Mouse (Mus musculus) midbrain, embryonic 12.5 days (tissue): ENCODE results near the gene Coro1b. TPM values are rescaled to one million over a fixed set of nuclear protein-coding genes. Genes with fewer than 3 reads are reported as not detected.

Source experiments
- ATAC-seq: fragments of 200-750 bp; cut with Nextera tagmentation; 2 replicates; pipeline ENCODE4 v1.8.0; 2017; ENCODE audit warnings: low read depth, moderate TSS enrichment, moderate library complexity; ENCODE audit not compliant: low FRiP score
- H3K27ac ChIP-seq: fragments of 300-500 bp; sonication (generic); replicated peaks from 2 replicates; pipeline ENCODE4 v1.5.1; 2016; ENCODE audit warnings: mild to moderate bottlenecking
- H3K27me3 ChIP-seq: fragments of 300-500 bp; sonication (generic); 2 replicates; pipeline ENCODE4 v1.6.1; 2016; ENCODE audit warnings: mild to moderate bottlenecking
- H3K36me3 ChIP-seq: fragments of 300-500 bp; sonication (generic); 2 replicates; pipeline ENCODE4 v1.6.1; 2016
- H3K4me1 ChIP-seq: fragments of 300-500 bp; sonication (generic); 2 replicates; pipeline ENCODE4 v1.6.1; 2016
- H3K4me2 ChIP-seq: fragments of 300-500 bp; sonication (generic); replicated peaks from 2 replicates; pipeline ENCODE4 v1.6.1; 2016; ENCODE audit warnings: mild to moderate bottlenecking, moderate library complexity
- H3K4me3 ChIP-seq: fragments of 300-500 bp; sonication (generic); 2 replicates; pipeline ENCODE4 v1.5.1; 2016; ENCODE audit warnings: mild to moderate bottlenecking
- H3K9ac ChIP-seq: fragments of 300-500 bp; sonication (generic); replicated peaks from 2 replicates; pipeline ENCODE4 v1.6.1; 2016; ENCODE audit warnings: mild to moderate bottlenecking, moderate library complexity
- H3K9me3 ChIP-seq: fragments of 300-500 bp; sonication (generic); 2 replicates; pipeline ENCODE4 v1.6.1; 2016; ENCODE audit warnings: mild to moderate bottlenecking
- WGBS: fragments of 180-500 bp; shearing (Covaris S2); methylation state at CpG from one replicate; pipeline ENCODE4 v1.1.7; 2016; 5-methylcytosine and 5-hydroxymethylcytosine counted together
- polyA plus RNA-seq: library from polyadenylated mRNA; unstranded; fragments of >200 nt; fragmentation: Nextera tagmentation; extraction: Ambion mirVana; gene quantifications from 2 replicates; pipeline ENCODE4 v1.2.1, GENCODE M21; 2016

Coro1b gene
- polyA plus RNA-seq, 1 experiment from 2014 or later, result 133 TPM

- no peak overlapping the region for H3K4me2 ChIP-seq
- peaks cover 62% of the 10 kb centered on the region for H3K36me3 ChIP-seq
- H3K9ac ChIP-seq, result no peak overlapping the region
- no peaks in the 10 kb centered on the region for H3K9me3 ChIP-seq
- no peaks in the 10 kb centered on the region for H3K4me1 ChIP-seq
- WGBS, result 96% methylated on average over 26 of the region's 26 CpGs
- no peak overlapping the region for H3K4me3 ChIP-seq
- no peak overlapping the region for H3K27ac ChIP-seq
- H3K27me3 ChIP-seq, result no peaks in the 10 kb centered on the region
- ATAC-seq, result no peak
Measured at GRCm38 (mm10) chr19:4112063-4112960, 36.1 kb upstream of the Coro1b start.

- no peaks in the 10 kb centered on the region for H3K4me1 ChIP-seq
- ATAC-seq, result no peak
- no peaks in the 10 kb centered on the region for H3K9me3 ChIP-seq
- H3K4me3 ChIP-seq, result no peak overlapping the region
- no peak overlapping the region for H3K4me2 ChIP-seq
- 80% methylated on average over 13 of the region's 13 CpGs for WGBS
- H3K27ac ChIP-seq, result no peak overlapping the region
- no peak overlapping the region for H3K9ac ChIP-seq
- no peaks in the 10 kb centered on the region for H3K27me3 ChIP-seq
- H3K36me3 ChIP-seq, result peaks cover 65% of the 10 kb centered on the region
Measured at GRCm38 (mm10) chr19:4113186-4113805, 35.1 kb upstream of the Coro1b start.

DNA sequence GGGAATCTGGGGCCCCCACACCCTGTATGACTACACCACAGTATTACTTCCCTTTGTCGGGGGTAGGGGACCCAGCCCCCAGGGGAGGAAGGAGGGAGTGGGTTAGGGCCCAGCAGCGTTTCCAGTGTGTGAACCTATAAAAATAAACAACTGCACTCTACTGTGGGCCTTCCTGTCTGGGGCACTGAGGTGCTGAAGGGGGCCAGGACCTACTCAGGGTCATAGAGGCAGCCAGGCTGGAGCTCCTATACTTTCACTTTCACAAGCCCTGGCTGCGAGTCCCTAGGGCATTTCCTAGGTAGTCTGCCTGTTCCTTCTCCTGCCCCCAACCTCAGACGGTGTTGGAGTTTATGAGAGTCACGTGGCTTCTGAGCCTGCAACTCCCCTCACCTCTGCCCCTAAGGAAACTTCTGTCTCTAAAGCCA is 34.6 kb upstream of the Coro1b start:
- no peak for ATAC-seq
- no peak overlapping the region for H3K4me3 ChIP-seq
- H3K27me3 ChIP-seq, result no peaks in the 10 kb centered on the region
- no peaks in the 10 kb centered on the region for H3K4me1 ChIP-seq
- H3K4me2 ChIP-seq, result no peak overlapping the region
- no peak overlapping the region for H3K9ac ChIP-seq
- no peaks in the 10 kb centered on the region for H3K9me3 ChIP-seq
- H3K27ac ChIP-seq, result no peak overlapping the region
- peaks cover 62% of the 10 kb centered on the region for H3K36me3 ChIP-seq
- 68% methylated on average over 5 of the region's 5 CpGs for WGBS

DNA sequence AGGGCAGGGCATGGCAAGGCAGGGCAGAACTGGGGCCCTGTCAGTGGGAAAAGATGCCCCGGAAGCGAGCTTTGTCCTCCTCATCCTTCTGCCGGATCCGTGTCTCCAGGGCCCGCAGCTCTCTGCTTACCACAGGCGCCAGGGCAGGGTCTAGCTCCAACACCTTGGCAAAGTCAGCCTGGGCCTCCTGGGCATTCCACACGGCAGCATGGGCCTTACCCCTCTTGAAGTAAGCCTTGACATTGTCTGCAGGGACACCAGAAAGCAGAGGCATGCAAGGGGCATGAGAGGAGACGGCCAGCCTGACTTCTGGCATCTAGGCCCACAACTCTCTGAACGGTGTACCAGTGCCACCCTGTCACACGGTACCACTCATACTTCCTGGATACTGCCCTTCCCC is 33.9 kb upstream of the Coro1b start:
- Histone ChIP-seq H3K4me2 (no peak overlapping the region), H3K4me3 (no peak overlapping the region), H3K9me3 (no peaks in the 10 kb centered on the region), H3K27me3 (no peaks in the 10 kb centered on the region), H3K4me1 (no peaks in the 10 kb centered on the region), H3K27ac (no peak overlapping the region), H3K9ac (no peak overlapping the region), H3K36me3 (peaks cover 62% of the 10 kb centered on the region)
- ATAC-seq, result no peak
- WGBS, result 92% methylated on average over 10 of the region's 10 CpGs

DNA sequence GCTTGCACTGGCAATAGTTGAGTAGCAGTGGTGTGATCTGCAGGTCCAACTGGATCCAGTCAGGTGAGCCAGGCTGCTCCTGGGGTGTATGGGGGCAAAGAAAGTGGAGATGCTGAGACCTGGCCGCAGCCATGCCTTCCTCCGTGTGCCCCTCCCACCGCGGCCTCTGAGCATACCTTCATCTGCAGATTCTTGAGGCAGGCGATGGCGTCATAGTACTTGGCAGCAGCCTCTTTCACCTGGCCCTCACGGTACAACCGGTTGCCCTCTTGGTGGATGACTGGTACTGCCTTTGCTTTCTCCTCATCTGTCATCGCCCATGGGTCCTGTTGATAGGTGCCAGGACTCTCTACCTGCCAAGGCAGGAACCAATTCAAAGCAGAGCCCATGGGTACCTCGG is 33.3 kb upstream of the Coro1b start:
- 93% methylated on average over 10 of the region's 10 CpGs for WGBS
- H3K4me1 ChIP-seq, result peaks cover under 1% of the 10 kb centered on the region; the same call in 1 of the 2 replicates
- no peak overlapping the region for H3K9ac ChIP-seq
- H3K27me3 ChIP-seq, result peaks cover 2% of the 10 kb centered on the region
- no peaks in the 10 kb centered on the region for H3K9me3 ChIP-seq
- no peak overlapping the region for H3K27ac ChIP-seq
- no peak for ATAC-seq
- no peak overlapping the region for H3K4me2 ChIP-seq
- no peak overlapping the region for H3K4me3 ChIP-seq
- H3K36me3 ChIP-seq, result peaks cover 62% of the 10 kb centered on the region

- H3K36me3 ChIP-seq, result peaks cover 62% of the 10 kb centered on the region
Measured at GRCm38 (mm10) chr19:4115816-4116215, 32.6 kb upstream of the Coro1b start.

DNA sequence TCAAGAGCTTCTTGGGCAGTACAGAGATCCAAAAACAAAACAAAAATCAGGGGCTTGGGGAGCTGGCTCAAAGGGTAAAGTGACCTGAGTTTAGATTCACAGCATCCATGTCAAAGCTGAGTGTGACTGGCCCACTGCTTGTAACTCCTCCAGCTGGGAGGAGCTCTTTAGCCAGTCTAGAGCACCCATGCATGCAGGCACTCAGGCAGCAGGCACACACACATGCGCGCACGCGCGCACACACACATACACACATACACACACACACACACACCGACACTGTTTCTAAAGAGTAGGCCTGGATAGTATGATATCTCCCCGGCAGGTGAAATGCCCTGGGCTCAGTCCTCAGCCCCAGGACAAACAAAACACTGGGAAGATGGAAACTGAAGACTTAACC is 31.4 kb upstream of the Coro1b start:
- H3K27ac ChIP-seq, result no peak overlapping the region
- no peak overlapping the region for H3K9ac ChIP-seq
- no peaks in the 10 kb centered on the region for H3K9me3 ChIP-seq
- no peak overlapping the region for H3K4me3 ChIP-seq
- H3K27me3 ChIP-seq, result peaks cover 6% of the 10 kb centered on the region
- ATAC-seq, result no peak
- no peak overlapping the region for H3K4me2 ChIP-seq
- peaks cover 10% of the 10 kb centered on the region for H3K4me1 ChIP-seq
- H3K36me3 ChIP-seq, result peaks cover 55% of the 10 kb centered on the region
- WGBS, result 93% methylated on average over 7 of the region's 7 CpGs

More at GRCm38 (mm10) chr19:4115816-4116215, 32.6 kb upstream of the Coro1b start:
- H3K9me3 ChIP-seq, result no peaks in the 10 kb centered on the region
- no peak overlapping the region for H3K4me3 ChIP-seq
- H3K9ac ChIP-seq, result no peak overlapping the region
- peaks cover 8% of the 10 kb centered on the region for H3K4me1 ChIP-seq
- peaks cover 6% of the 10 kb centered on the region for H3K27me3 ChIP-seq
- H3K27ac ChIP-seq, result no peak overlapping the region
- 82% methylated on average over 11 of the region's 11 CpGs for WGBS
- no peak overlapping the region for H3K4me2 ChIP-seq
- ATAC-seq, result no peak

GRCm38 (mm10) chr19:4118350-4118749 is 30.1 kb upstream of the Coro1b start:
- Histone ChIP-seq H3K27ac (no peak overlapping the region), H3K9me3 (no peaks in the 10 kb centered on the region), H3K4me1 (peaks cover 10% of the 10 kb centered on the region), H3K4me2 (no peak overlapping the region), H3K36me3 (peaks cover 42% of the 10 kb centered on the region), H3K27me3 (peaks cover 6% of the 10 kb centered on the region), H3K4me3 (no peak overlapping the region), H3K9ac (no peak overlapping the region)
- ATAC-seq, result no peak
- WGBS, result 96% methylated on average over 2 of the region's 2 CpGs

- peaks cover 6% of the 10 kb centered on the region for H3K27me3 ChIP-seq
- H3K27ac ChIP-seq, result no peak overlapping the region
- H3K4me3 ChIP-seq, result no peak overlapping the region
- no peak overlapping the region for H3K9ac ChIP-seq
- 87% methylated on average over 6 of the region's 6 CpGs for WGBS
- peaks cover 26% of the 10 kb centered on the region for H3K36me3 ChIP-seq
- no peak for ATAC-seq
- H3K4me2 ChIP-seq, result peak overlapping the region; percentile 44
- peaks cover 10% of the 10 kb centered on the region for H3K4me1 ChIP-seq
- no peaks in the 10 kb centered on the region for H3K9me3 ChIP-seq
Measured at GRCm38 (mm10) chr19:4119716-4120487, 28.5 kb upstream of the Coro1b start.

GRCm38 (mm10) chr19:4120496-4120895 is 27.9 kb upstream of the Coro1b start:
- peaks cover 21% of the 10 kb centered on the region for H3K36me3 ChIP-seq
- H3K27me3 ChIP-seq, result peaks cover 6% of the 10 kb centered on the region
- no peaks in the 10 kb centered on the region for H3K9me3 ChIP-seq
- H3K27ac ChIP-seq, result no peak overlapping the region
- no peak for ATAC-seq
- peak overlapping the region; percentile 41; the same call in 1 of the 2 replicates for H3K4me3 ChIP-seq
- 94% methylated on average over 2 of the region's 2 CpGs for WGBS
- peaks cover 12% of the 10 kb centered on the region for H3K4me1 ChIP-seq
- H3K9ac ChIP-seq, result no peak overlapping the region
- H3K4me2 ChIP-seq, result peak overlapping the region; percentile 44

DNA sequence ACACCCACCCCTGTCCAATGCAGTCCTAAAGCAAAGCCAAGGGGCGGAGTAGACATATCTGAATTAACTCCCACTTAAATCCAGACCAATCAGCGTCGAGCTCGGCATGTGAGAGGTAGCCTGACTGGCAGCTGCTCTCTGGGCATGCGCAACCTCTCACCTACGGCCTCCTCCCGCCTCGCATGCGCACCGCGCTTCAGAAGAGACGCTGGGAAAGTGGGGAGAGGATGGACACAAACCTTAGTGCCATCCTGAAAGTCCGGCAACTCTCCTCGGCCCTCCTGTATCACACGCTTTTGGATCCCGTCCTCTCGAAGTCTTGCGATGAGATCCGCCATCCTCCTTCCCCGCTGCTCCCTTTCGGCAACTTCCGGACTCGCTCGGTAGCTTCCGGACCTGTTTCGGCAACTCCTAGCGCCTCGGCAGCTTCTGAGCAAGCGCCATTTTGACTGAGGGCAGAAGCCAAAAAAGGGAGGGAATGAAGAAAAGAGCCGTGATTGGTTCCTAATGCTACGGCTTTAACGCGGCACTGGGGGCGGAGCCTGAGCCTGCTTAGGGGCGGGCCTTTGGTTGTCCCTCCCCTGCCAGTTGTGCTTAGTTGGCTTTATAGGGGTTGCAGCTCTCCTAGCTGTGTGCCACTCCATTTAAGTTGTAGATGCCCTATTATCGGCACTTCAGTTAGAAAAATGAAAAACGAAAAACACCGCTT is 27.2 kb upstream of the Coro1b start:
- Histone ChIP-seq H3K4me2 (peak overlapping the region; percentile 44), H3K27me3 (peaks cover 6% of the 10 kb centered on the region), H3K9me3 (no peaks in the 10 kb centered on the region), H3K4me1 (peaks cover 12% of the 10 kb centered on the region), H3K27ac (peak overlapping the region; percentile 73), H3K9ac (peak overlapping the region; percentile 45), H3K36me3 (peaks cover 15% of the 10 kb centered on the region), H3K4me3 (peak overlapping the region; percentile 41)
- WGBS, result 2% methylated on average over 38 of the region's 38 CpGs
- ATAC-seq, result peak; percentile 74
